Mouse (Mus musculus) CH12.LX (cell line): ENCODE measurements at regions not wholly inside any gene's neighbourhood (a gene's known extent, or its start where the extent isn't known, plus 50 kb on each side); places are given as distances from the start of the nearest gene placed in this dataset.

Experiments used
- DNase-seq: peaks from one replicate; pipeline ENCODE4 v3.0.0-alpha.2; 2013; ENCODE audit errors: extremely low read depth
- H3K27ac ChIP-seq: 2 replicates; pipeline ENCODE4 v1.5.1; 2012; ENCODE audit warnings: low read depth, mild to moderate bottlenecking, control low read depth, moderate library complexity; ENCODE audit not compliant: insufficient read depth
- H3K27me3 ChIP-seq: replicated peaks from 2 replicates; pipeline ENCODE3; 2012; ENCODE audit warnings: inconsistent platforms
- H3K36me3 ChIP-seq, 2 experiments: replicated peaks in 1 of 2; 2 replicates each; pipeline versions ENCODE3 to v1.6.1; 2012; ENCODE audit warnings: inconsistent platforms in 1 of 2, low read length in 1 of 2, mild to moderate bottlenecking in 1 of 2, mixed read lengths in 1 of 2, moderate library complexity in 1 of 2; ENCODE audit not compliant: control insufficient read depth in 1 of 2, insufficient read depth in 1 of 2
- H3K4me1 ChIP-seq, 2 experiments: 2 replicates each; pipeline ENCODE4 v1.6.1; 2012; ENCODE audit warnings: inconsistent platforms in 1 of 2, moderate library complexity in 1 of 2; ENCODE audit not compliant: insufficient read depth in 2 of 2, control insufficient read depth in 1 of 2
- H3K4me2 ChIP-seq: 2 replicates; pipeline ENCODE4 v1.6.1; 2012; ENCODE audit warnings: low read depth, mild to moderate bottlenecking, control low read depth; ENCODE audit not compliant: poor library complexity, insufficient read depth, severe bottlenecking
- H3K4me3 ChIP-seq, 3 experiments: fragments of 150-350 bp in 1 of 3; sonication (generic) in 1 of 3; replicated peaks in 1 of 3; 2 replicates each; pipeline versions ENCODE3 to v1.5.1; 2011 to 2012; ENCODE audit warnings: low read depth in 2 of 3, low read length in 2 of 3, mild to moderate bottlenecking in 2 of 3, moderate library complexity in 2 of 3, control low read depth in 1 of 3, improper control_type of control experiment in 1 of 3, inconsistent platforms in 1 of 3, mixed read lengths in 1 of 3; ENCODE audit not compliant: poor library complexity in 1 of 3
- H3K79me2 ChIP-seq: replicated peaks from 2 replicates; pipeline ENCODE4 v1.6.1; 2012; ENCODE audit warnings: mild to moderate bottlenecking, moderate library complexity; ENCODE audit not compliant: control insufficient read depth, poor library complexity, insufficient read depth, severe bottlenecking; ENCODE audit errors: extremely low read depth
- H3K9ac ChIP-seq: 2 replicates; pipeline ENCODE4 v1.6.1; 2012; ENCODE audit warnings: low read depth, mild to moderate bottlenecking, control low read depth, moderate library complexity; ENCODE audit not compliant: insufficient read depth
- H3K9me3 ChIP-seq: replicated peaks from 2 replicates; pipeline ENCODE3; 2012; ENCODE audit warnings: low read length, inconsistent platforms, mixed read lengths
- CHD1 ChIP-seq: IDR thresholded peaks from 2 replicates; pipeline ENCODE4 v1.6.1; 2012; ENCODE audit warnings: low read depth, low read length, improper control_type of control experiment, inconsistent platforms
- CHD2 ChIP-seq: IDR thresholded peaks from 2 replicates; pipeline ENCODE4 v1.6.1; 2011; ENCODE audit warnings: low read length, improper control_type of control experiment
- CTCF ChIP-seq, 2 experiments: IDR thresholded peaks in 1 of 2; conservative IDR thresholded peaks in 1 of 2; 2 replicates each; pipeline ENCODE4 v1.5.1; 2011 to 2012; ENCODE audit warnings: low read depth in 2 of 2, low read length in 2 of 2, improper control_type of control experiment in 1 of 2, inconsistent platforms in 1 of 2, mild to moderate bottlenecking in 1 of 2, moderate library complexity in 1 of 2
- E2F4 ChIP-seq: IDR thresholded peaks from 2 replicates; pipeline ENCODE4 v1.6.1; 2011; ENCODE audit warnings: low read depth, low read length, improper control_type of control experiment; ENCODE audit not compliant: insufficient replicate concordance
- ELF1 ChIP-seq: IDR thresholded peaks from 2 replicates; pipeline ENCODE4 v1.6.1; 2014; ENCODE audit warnings: low read depth, mild to moderate bottlenecking, inconsistent platforms, low read length, improper control_type of control experiment
- HCFC1 ChIP-seq: IDR thresholded peaks from 2 replicates; pipeline ENCODE4 v1.6.1; 2012; ENCODE audit warnings: low read depth, mild to moderate bottlenecking, inconsistent platforms, low read length, improper control_type of control experiment
- JUN ChIP-seq: IDR thresholded peaks from 2 replicates; pipeline ENCODE4 v1.6.1; 2011; ENCODE audit warnings: low read depth, mild to moderate bottlenecking, low read length, improper control_type of control experiment, moderate library complexity; ENCODE audit not compliant: insufficient read depth
- JUND ChIP-seq: conservative IDR thresholded peaks from 2 replicates; pipeline ENCODE4 v1.6.1; 2011; ENCODE audit warnings: low read depth, low read length, improper control_type of control experiment
- MXI1 ChIP-seq: IDR thresholded peaks from 2 replicates; pipeline ENCODE4 v1.6.1; 2011; ENCODE audit warnings: mild to moderate bottlenecking, low read depth, low read length, improper control_type of control experiment
- MYC ChIP-seq: IDR thresholded peaks from 2 replicates; pipeline ENCODE4 v1.6.1; 2011; ENCODE audit warnings: low read depth, mild to moderate bottlenecking, improper control_type of control experiment, low read length
- PAX5 ChIP-seq: IDR thresholded peaks from 2 replicates; pipeline ENCODE4 v1.6.1; 2012; ENCODE audit warnings: low read length, inconsistent platforms, mixed read lengths
- POLR2A ChIP-seq: IDR thresholded peaks from 2 replicates; pipeline ENCODE4 v1.6.1; 2011; ENCODE audit warnings: low read depth, mild to moderate bottlenecking, improper control_type of control experiment, low read length
- SIN3A ChIP-seq: IDR thresholded peaks from 2 replicates; pipeline ENCODE4 v1.6.1; 2012; ENCODE audit warnings: low read length, improper control_type of control experiment, inconsistent platforms
- TCF12 ChIP-seq: IDR thresholded peaks from 2 replicates; pipeline ENCODE4 v1.6.1; 2014; ENCODE audit warnings: low read depth, mild to moderate bottlenecking, inconsistent platforms, low read length, improper control_type of control experiment
- UBTF ChIP-seq: IDR thresholded peaks from 2 replicates; pipeline ENCODE4 v1.6.1; 2012; ENCODE audit warnings: low read depth, mild to moderate bottlenecking, inconsistent platforms, low read length, improper control_type of control experiment, moderate library complexity
- USF2 ChIP-seq: conservative IDR thresholded peaks from 2 replicates; pipeline ENCODE4 v1.6.1; 2011; ENCODE audit warnings: low read depth, low read length, improper control_type of control experiment
- ZC3H11A ChIP-seq: IDR thresholded peaks from 2 replicates; pipeline ENCODE4 v1.6.1; 2012; ENCODE audit warnings: low read depth, mild to moderate bottlenecking, inconsistent platforms, low read length, improper control_type of control experiment
- ZNF384 ChIP-seq: IDR thresholded peaks from 2 replicates; pipeline ENCODE4 v1.6.1; 2012; ENCODE audit warnings: low read depth, low read length, improper control_type of control experiment, inconsistent platforms
- dilution Hi-C: fragments of 300-500 bp; cut with MboI; formaldehyde crosslinking; loops from 2 replicates; pipeline ENCODE4 v1.14.3; 2020; ENCODE audit warnings: low sequenced_read_pairs; ENCODE audit not compliant: extremely low pct_unique_long_range_greater_than_20kb, extremely low pct_ligation_motif_present
- in situ Hi-C: fragments of 300-500 bp; cut with MboI; formaldehyde crosslinking; loops from 3 replicates; pipeline ENCODE4 v1.14.3; 2019; ENCODE audit warnings: low sequenced_read_pairs, low pct_ligation_motif_present, low pct_unique_long_range_greater_than_20kb, mixed read lengths

GRCm38 (mm10) chr12:27499276-27499675 lies 156.9 kb upstream of the Sox11 start:
- H3K9me3 ChIP-seq: peaks cover 77% of the 10 kb centered on the region
- H3K4me1 ChIP-seq: no peaks in the 10 kb centered on the region
- no peak overlapping the region for H3K4me3 ChIP-seq
- no peak for TF ChIP-seq TCF12
- no peak for TF ChIP-seq CHD2
- no peak for TF ChIP-seq PAX5
- TF ChIP-seq UBTF: no peak
- TF ChIP-seq CTCF (conservative IDR thresholded peaks at IDR 0.05 in 1 of 2, IDR thresholded peaks at IDR 0.05 in 1 of 2; ENCODE audit: low read depth in 2 of 2, low read length in 2 of 2): no peak
- no peak for TF ChIP-seq ZNF384
- TF ChIP-seq JUND: no peak
- TF ChIP-seq MXI1: no peak
- no peak for TF ChIP-seq MYC
- no peak for TF ChIP-seq SIN3A
- no peak for TF ChIP-seq ELF1
- TF ChIP-seq USF2: no peak
- no peak for TF ChIP-seq ZC3H11A
- no peak for TF ChIP-seq E2F4
- no peak for TF ChIP-seq JUN
- no peak for TF ChIP-seq HCFC1
- H3K36me3 ChIP-seq: no peaks in the 10 kb centered on the region
- H3K4me2 ChIP-seq: no peak overlapping the region
- H3K27me3 ChIP-seq: no peaks in the 10 kb centered on the region
- no peak for DNase-seq
- H3K9ac ChIP-seq: no peak overlapping the region
- dilution Hi-C loops: no loop called here
- in situ Hi-C loops: no loop called here
- H3K79me2 ChIP-seq: no peaks in the 10 kb centered on the region
- H3K27ac ChIP-seq: no peak overlapping the region

- TF ChIP-seq POLR2A: no peak
- no peak for TF ChIP-seq HCFC1
- TF ChIP-seq CHD2: no peak
- TF ChIP-seq SIN3A: no peak
- no peak for TF ChIP-seq CHD1
- TF ChIP-seq, all 38 proteins: peak for 0
- Histone ChIP-seq H3K27me3 (no peaks in the 10 kb centered on the region), H3K79me2 (no peaks in the 10 kb centered on the region), H3K4me3 (no peak overlapping the region), H3K9ac (no peak overlapping the region), H3K9me3 (peaks cover 76% of the 10 kb centered on the region), H3K27ac (no peak overlapping the region), H3K36me3 (no peaks in the 10 kb centered on the region), H3K4me2 (no peak overlapping the region), H3K4me1 (no peaks in the 10 kb centered on the region)
- in situ Hi-C loops (no loop called here), dilution Hi-C loops (no loop called here)
- DNase-seq: no peak
Measured at GRCm38 (mm10) chr12:27496826-27497557, 154.6 kb upstream of the Sox11 start.
